ENCODE assay signal across 15 mouse cellular contexts in the genomic region with DNA sequence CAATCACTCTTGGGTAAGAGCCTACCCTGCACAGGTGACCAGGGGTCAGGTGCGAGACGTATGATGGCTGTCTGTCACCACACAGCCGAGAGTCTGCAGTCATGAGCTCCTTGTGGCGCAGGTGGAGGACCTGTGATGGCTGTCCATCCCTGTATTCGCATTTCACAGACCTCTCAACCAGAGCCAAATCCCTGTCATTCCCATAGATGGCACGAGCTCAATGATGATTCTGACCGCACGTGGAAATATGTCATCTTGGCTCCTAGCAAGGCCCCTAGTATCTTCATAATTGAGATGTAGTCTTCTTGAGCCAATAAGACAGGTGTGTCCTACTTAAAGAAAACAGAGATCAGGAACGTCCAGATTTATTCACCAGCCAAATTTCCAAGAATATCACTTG.
A peak's percentile ranks its signal among the peaks of the same experiment; 100 is the strongest.
DNase-seq lines count a peak whose midpoint lies in the region; ATAC-seq lines count a peak whose summit lies in the region.
"Had no signal": no experiment of that assay in that cellular context is flagged by ENCODE, and none has a peak within 500 bp of the region (broad histone marks: within the 10 kb centered on the region; RNA-seq: fewer than 3 reads in every experiment).

No protein-coding gene starts in this region.

- 0 out of 2 replicates have a peak, but pooled peaks have one; percentile 26 for ATAC-seq in cerebellum, adult (ENCODE audit: insufficient number of reproducible peaks, low FRiP score, low TSS enrichment)
- ATAC-seq: activated CD4-positive, CD25-positive, alpha-beta regulatory T cell, adult 4 months; CD4-positive, CD25-positive, alpha-beta regulatory T cell, adult 4 months; forebrain, embryonic 13.5 days; forebrain, postnatal 0 days; Patski had no signal

- no peak for DNase-seq in cerebellum, adult 8-10 months
- DNase-seq in cerebellum, adult 9-11 months: peak; percentile 12
- no peak for DNase-seq in cerebellum, adult 11-12 months
- peak; percentile 20 for DNase-seq in brain, adult 2 months (ENCODE audit: low read depth, low spot score)
- DNase-seq in right cerebral cortex, adult 2 months (ENCODE audit: low spot score in 2 of 2): no peak
- DNase-seq: adrenal gland, adult 8-10 months; adrenal gland, postnatal 14 days; adrenal gland, postnatal 36 days; B cell, adult 2 months; forebrain, postnatal 0 days had no signal

Comparison
In these comparisons a context has a peak if more than half of its experiments do, and no peak if none do; other contexts are left out.
1. DNase-seq: peak in cerebellum, adult 9-11 months (single experiment) and brain, adult 2 months (single experiment); none in cerebellum, adult 8-10 months (single experiment), cerebellum, adult 11-12 months (single experiment) and right cerebral cortex, adult 2 months (0 of 2).